Mouse (Mus musculus) stomach, embryonic 15.5 days (tissue): ENCODE measurements around the gene Polr2m. TPM values are rescaled to one million over a fixed set of nuclear protein-coding genes. Genes with fewer than 3 reads are reported as not detected.
A peak's percentile ranks its signal among the peaks of the same experiment; 100 is the strongest.
"Not testable (repeated sequence)": the region's sequence is repeated elsewhere in the genome, so short reads cannot be mapped to it uniquely, and the experiment has no call there.

Experiments
- ATAC-seq: fragments of 200-750 bp; cut with Nextera tagmentation; 2 replicates; pipeline ENCODE4 v1.8.0; 2017; ENCODE audit warnings: low read depth, moderate number of reproducible peaks, moderate TSS enrichment; ENCODE audit not compliant: insufficient read depth, low FRiP score
- H3K27ac ChIP-seq: fragments of 300-500 bp; sonication (generic); 2 replicates; pipeline ENCODE4 v1.5.1; 2015; ENCODE audit warnings: mild to moderate bottlenecking, inconsistent platforms
- H3K27me3 ChIP-seq: fragments of 300-500 bp; sonication (generic); replicated peaks from 2 replicates; pipeline ENCODE4 v1.6.1; 2015; ENCODE audit warnings: inconsistent platforms
- H3K36me3 ChIP-seq: fragments of 300-500 bp; sonication (generic); 2 replicates; pipeline ENCODE4 v1.6.1; 2015; ENCODE audit warnings: inconsistent platforms
- H3K4me1 ChIP-seq: fragments of 300-500 bp; sonication (generic); 2 replicates; pipeline ENCODE4 v1.6.1; 2015; ENCODE audit warnings: inconsistent platforms
- H3K4me2 ChIP-seq: fragments of 300-500 bp; sonication (generic); 2 replicates; pipeline ENCODE4 v1.6.1; 2015; ENCODE audit warnings: mild to moderate bottlenecking, inconsistent platforms
- H3K4me3 ChIP-seq: fragments of 300-500 bp; sonication (generic); replicated peaks from 2 replicates; pipeline ENCODE4 v1.5.1; 2015; ENCODE audit warnings: inconsistent platforms
- H3K9ac ChIP-seq: fragments of 300-500 bp; sonication (generic); 2 replicates; pipeline ENCODE4 v1.6.1; 2015; ENCODE audit warnings: inconsistent platforms
- H3K9me3 ChIP-seq: fragments of 300-500 bp; sonication (generic); 2 replicates; pipeline ENCODE4 v1.6.1; 2016; ENCODE audit warnings: inconsistent platforms
- WGBS: fragments of 180-500 bp; shearing (Covaris S2); methylation state at CpG from one replicate; pipeline ENCODE4 v1.1.7; 2015; 5-methylcytosine and 5-hydroxymethylcytosine counted together
- polyA plus RNA-seq: library from polyadenylated mRNA; unstranded; fragments of >200 nt; fragmentation: Nextera tagmentation; extraction: Ambion mirVana; gene quantifications from 2 replicates; pipeline ENCODE4 v1.2.1, GENCODE M21; 2015

The Polr2m gene
- polyA plus RNA-seq, 1 experiment from 2014 or later, result 337 TPM

- H3K27ac ChIP-seq, result no peak overlapping the region
- no peak overlapping the region for H3K4me2 ChIP-seq
- no peaks in the 10 kb centered on the region for H3K9me3 ChIP-seq
- H3K36me3 ChIP-seq, result no peaks in the 10 kb centered on the region
- H3K4me1 ChIP-seq, result peaks cover 9% of the 10 kb centered on the region; the same call in 1 of the 2 replicates
- 79% methylated on average over 5 of the region's 5 CpGs for WGBS
- H3K27me3 ChIP-seq, result no peaks in the 10 kb centered on the region
- no peak overlapping the region for H3K9ac ChIP-seq
- H3K4me3 ChIP-seq, result no peak overlapping the region
- no peak for ATAC-seq
Observed at GRCm38 (mm10) chr9:71493771-71494170, 8.0 kb upstream of the Polr2m start.

GRCm38 (mm10) chr9:71492296-71493025, 6.7 kb upstream of the Polr2m start:
- 0 out of 2 replicates have a peak overlapping the region, but pooled peaks have one; percentile 4 for H3K27ac ChIP-seq
- H3K9me3 ChIP-seq, result no peaks in the 10 kb centered on the region
- 0 out of 2 replicates have a peak overlapping the region, but pooled peaks have one; percentile 12 for H3K9ac ChIP-seq
- H3K36me3 ChIP-seq, result no peaks in the 10 kb centered on the region
- peaks cover 9% of the 10 kb centered on the region; the same call in 1 of the 2 replicates for H3K4me1 ChIP-seq
- WGBS, result 50% methylated on average over 15 of the region's 15 CpGs
- H3K4me2 ChIP-seq, result 0 out of 2 replicates have a peak overlapping the region, but pooled peaks have one; percentile 19
- H3K27me3 ChIP-seq, result no peaks in the 10 kb centered on the region
- no peak overlapping the region for H3K4me3 ChIP-seq
- no peak for ATAC-seq

- Histone ChIP-seq H3K9me3 (no peaks in the 10 kb centered on the region), H3K27me3 (no peaks in the 10 kb centered on the region), H3K4me3 (no peak overlapping the region), H3K36me3 (no peaks in the 10 kb centered on the region), H3K4me2 (no peak overlapping the region), H3K4me1 (peaks cover 12% of the 10 kb centered on the region; the same call in 1 of the 2 replicates), H3K9ac (no peak overlapping the region), H3K27ac (no peak overlapping the region)
- ATAC-seq, result no peak
- WGBS, result 35% methylated on average over 3 of the region's 3 CpGs
Observed at GRCm38 (mm10) chr9:71490076-71490475, 4.3 kb upstream of the Polr2m start.

- H3K36me3 ChIP-seq, result peaks cover 19% of the 10 kb centered on the region
- H3K9ac ChIP-seq, result no peak overlapping the region
- no peaks in the 10 kb centered on the region for H3K27me3 ChIP-seq
- WGBS, result 35% methylated on average over 7 of the region's 7 CpGs
- no peak for ATAC-seq
- H3K4me3 ChIP-seq, result peak overlapping the region; percentile 97
- H3K4me2 ChIP-seq, result peak overlapping the region; percentile 42; the same call in 1 of the 2 replicates
- peaks cover 8% of the 10 kb centered on the region; the same call in 1 of the 2 replicates for H3K4me1 ChIP-seq
- no peaks in the 10 kb centered on the region for H3K9me3 ChIP-seq
- H3K27ac ChIP-seq, result peak overlapping the region; percentile 93
Observed at GRCm38 (mm10) chr9:71486127-71486526, 392 bp upstream of the Polr2m start.

- H3K9ac ChIP-seq, result peak overlapping the region; percentile 100
- H3K4me1 ChIP-seq, result peaks cover 8% of the 10 kb centered on the region; the same call in 1 of the 2 replicates
- no peak for ATAC-seq
- peak overlapping the region; percentile 58 for H3K4me2 ChIP-seq
- under 1% methylated on average over 14 of the region's 14 CpGs for WGBS
- H3K9me3 ChIP-seq, result no peaks in the 10 kb centered on the region
- peak overlapping the region; percentile 93 for H3K27ac ChIP-seq
- H3K27me3 ChIP-seq, result no peaks in the 10 kb centered on the region
- H3K36me3 ChIP-seq, result peaks cover 31% of the 10 kb centered on the region
- H3K4me3 ChIP-seq, result peak overlapping the region; percentile 97
Observed at GRCm38 (mm10) chr9:71484871-71485474, 762 bp downstream of the Polr2m start.

- not testable (repeated sequence) for ATAC-seq, H3K27me3 ChIP-seq, H3K9ac ChIP-seq, H3K9me3 ChIP-seq, H3K4me1 ChIP-seq, H3K27ac ChIP-seq
- Histone ChIP-seq H3K36me3 (peaks cover 42% of the 10 kb centered on the region), H3K4me3 (peak overlapping the region; percentile 97; the same call in 1 of the 2 replicates), H3K4me2 (peak overlapping the region; percentile 58)
- 74% methylated on average over 7 of the region's 7 CpGs for WGBS
Observed at GRCm38 (mm10) chr9:71483872-71484271, 1.9 kb downstream of the Polr2m start.

- Histone ChIP-seq H3K27ac (no peak overlapping the region), H3K9ac (no peak overlapping the region)
Observed at GRCm38 (mm10) chr9:71480305-71480704, 5.4 kb downstream of the Polr2m start.

GRCm38 (mm10) chr9:71479413-71479812, 6.3 kb downstream of the Polr2m start:
- Histone ChIP-seq H3K27ac (no peak overlapping the region), H3K4me3 (no peak overlapping the region), H3K4me2 (no peak overlapping the region), H3K9ac (no peak overlapping the region), H3K4me1 (peaks cover 5% of the 10 kb centered on the region; the same call in 1 of the 2 replicates), H3K36me3 (peaks cover 77% of the 10 kb centered on the region), H3K9me3 (no peaks in the 10 kb centered on the region), H3K27me3 (no peaks in the 10 kb centered on the region)
- ATAC-seq, result no peak
- 89% methylated on average over 9 of the region's 9 CpGs for WGBS

More at GRCm38 (mm10) chr9:71480305-71480704, 5.4 kb downstream of the Polr2m start:
- WGBS, result 83% methylated on average over 2 of the region's 2 CpGs
- Histone ChIP-seq H3K9me3 (no peaks in the 10 kb centered on the region), H3K4me2 (no peak overlapping the region), H3K4me3 (no peak overlapping the region), H3K36me3 (peaks cover 71% of the 10 kb centered on the region), H3K4me1 (peaks cover 5% of the 10 kb centered on the region; the same call in 1 of the 2 replicates), H3K27me3 (no peaks in the 10 kb centered on the region)
- no peak for ATAC-seq

GRCm38 (mm10) chr9:71478596-71478995, 7.1 kb downstream of the Polr2m start:
- H3K9ac ChIP-seq, result no peak overlapping the region
- H3K36me3 ChIP-seq, result peaks cover 77% of the 10 kb centered on the region
- no peak for ATAC-seq
- H3K27me3 ChIP-seq, result no peaks in the 10 kb centered on the region
- WGBS, result 95% methylated on average over 7 of the region's 7 CpGs
- H3K27ac ChIP-seq, result no peak overlapping the region
- no peak overlapping the region for H3K4me2 ChIP-seq
- H3K4me1 ChIP-seq, result peaks cover 5% of the 10 kb centered on the region; the same call in 1 of the 2 replicates
- no peak overlapping the region for H3K4me3 ChIP-seq
- H3K9me3 ChIP-seq, result no peaks in the 10 kb centered on the region

GRCm38 (mm10) chr9:71476601-71477000, 9.1 kb downstream of the Polr2m start:
- WGBS, result 95% methylated on average over 3 of the region's 3 CpGs
- Histone ChIP-seq H3K4me2 (no peak overlapping the region), H3K9ac (no peak overlapping the region), H3K27ac (no peak overlapping the region), H3K4me1 (no peaks in the 10 kb centered on the region; the same call in 1 of the 2 replicates), H3K9me3 (no peaks in the 10 kb centered on the region), H3K36me3 (peaks cover 62% of the 10 kb centered on the region), H3K27me3 (no peaks in the 10 kb centered on the region), H3K4me3 (no peak overlapping the region)
- no peak for ATAC-seq

- no peak overlapping the region for H3K4me3 ChIP-seq
- H3K27me3 ChIP-seq, result no peaks in the 10 kb centered on the region
- 96% methylated on average over 4 of the region's 4 CpGs for WGBS
- no peak overlapping the region for H3K27ac ChIP-seq
- no peak overlapping the region for H3K9ac ChIP-seq
- peaks cover 52% of the 10 kb centered on the region for H3K36me3 ChIP-seq
- ATAC-seq, result no peak
- H3K4me2 ChIP-seq, result no peak overlapping the region
- H3K9me3 ChIP-seq, result no peaks in the 10 kb centered on the region
- no peaks in the 10 kb centered on the region for H3K4me1 ChIP-seq
Observed at GRCm38 (mm10) chr9:71475536-71475935, 10.2 kb downstream of the Polr2m start.

GRCm38 (mm10) chr9:71467434-71467833, 18.3 kb downstream of the Polr2m start:
- Histone ChIP-seq H3K27ac (no peak overlapping the region), H3K27me3 (no peaks in the 10 kb centered on the region), H3K4me2 (no peak overlapping the region), H3K9ac (no peak overlapping the region), H3K4me1 (no peaks in the 10 kb centered on the region), H3K4me3 (no peak overlapping the region), H3K36me3 (no peaks in the 10 kb centered on the region), H3K9me3 (no peaks in the 10 kb centered on the region)
- ATAC-seq, result no peak
- WGBS, result 67% methylated on average over 4 of the region's 4 CpGs
